Mouse (Mus musculus): Measurements from ENCODE around the gene Gdpd1.

The Gdpd1 gene

GRCm38 (mm10) chr11:86992461-86992988 lies 81.3 kb downstream of the Gdpd1 start:
- no peak for DNase-seq (ENCODE audit: low spot score)

GRCm38 (mm10) chr11:86991241-86991640 lies 82.6 kb downstream of the Gdpd1 start:
- no peak for DNase-seq (ENCODE audit: low spot score)

- DNase-seq (ENCODE audit: low spot score): no peak
Measured at GRCm38 (mm10) chr11:86990309-86990708, 83.6 kb downstream of the Gdpd1 start.

GRCm38 (mm10) chr11:86984990-86985389 lies 88.9 kb downstream of the Gdpd1 start:
- DNase-seq (ENCODE audit: low spot score): no peak

Data from ovary, postnatal 10 days (tissue).